Mouse (Mus musculus) fibroblast of lung, adult 2 months (primary cell): ENCODE measurements around the gene Maml3.

Experiments used
- DNase-seq: peaks from one replicate; pipeline ENCODE4 v3.0.0-alpha.2; 2011; ENCODE audit warnings: low read depth

The Maml3 gene

DNA sequence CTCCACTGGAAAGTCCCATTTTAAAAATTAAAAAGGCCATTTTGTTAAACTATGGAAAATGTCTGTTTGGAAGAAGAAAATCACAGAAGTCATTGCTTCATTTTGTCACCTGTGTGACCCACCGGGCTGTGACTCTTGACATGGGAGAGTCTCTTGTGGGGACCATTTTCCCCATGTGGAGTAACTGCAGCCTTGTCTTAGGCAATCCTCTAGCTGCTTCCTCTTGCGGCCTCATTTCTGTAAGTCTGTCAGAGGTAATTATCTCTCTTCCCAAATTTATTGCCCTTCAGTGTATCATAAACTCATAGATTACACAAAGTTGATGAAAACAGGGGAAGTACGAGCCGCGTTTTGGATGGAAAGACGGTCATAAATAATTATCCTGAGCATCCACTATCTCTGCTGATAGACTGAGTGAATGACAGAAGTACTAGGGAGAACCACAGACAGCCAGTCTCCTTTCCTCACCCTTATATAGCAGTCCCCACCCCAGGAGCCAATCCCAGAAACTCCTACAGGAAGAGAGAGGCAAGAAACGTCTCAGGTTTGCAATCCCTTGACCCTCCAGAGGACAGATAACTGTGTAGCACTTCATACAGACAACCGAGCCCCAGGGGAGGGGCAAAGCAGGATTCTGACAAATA, 14.5 kb downstream of the Maml3 start:
- no peak for DNase-seq

DNA sequence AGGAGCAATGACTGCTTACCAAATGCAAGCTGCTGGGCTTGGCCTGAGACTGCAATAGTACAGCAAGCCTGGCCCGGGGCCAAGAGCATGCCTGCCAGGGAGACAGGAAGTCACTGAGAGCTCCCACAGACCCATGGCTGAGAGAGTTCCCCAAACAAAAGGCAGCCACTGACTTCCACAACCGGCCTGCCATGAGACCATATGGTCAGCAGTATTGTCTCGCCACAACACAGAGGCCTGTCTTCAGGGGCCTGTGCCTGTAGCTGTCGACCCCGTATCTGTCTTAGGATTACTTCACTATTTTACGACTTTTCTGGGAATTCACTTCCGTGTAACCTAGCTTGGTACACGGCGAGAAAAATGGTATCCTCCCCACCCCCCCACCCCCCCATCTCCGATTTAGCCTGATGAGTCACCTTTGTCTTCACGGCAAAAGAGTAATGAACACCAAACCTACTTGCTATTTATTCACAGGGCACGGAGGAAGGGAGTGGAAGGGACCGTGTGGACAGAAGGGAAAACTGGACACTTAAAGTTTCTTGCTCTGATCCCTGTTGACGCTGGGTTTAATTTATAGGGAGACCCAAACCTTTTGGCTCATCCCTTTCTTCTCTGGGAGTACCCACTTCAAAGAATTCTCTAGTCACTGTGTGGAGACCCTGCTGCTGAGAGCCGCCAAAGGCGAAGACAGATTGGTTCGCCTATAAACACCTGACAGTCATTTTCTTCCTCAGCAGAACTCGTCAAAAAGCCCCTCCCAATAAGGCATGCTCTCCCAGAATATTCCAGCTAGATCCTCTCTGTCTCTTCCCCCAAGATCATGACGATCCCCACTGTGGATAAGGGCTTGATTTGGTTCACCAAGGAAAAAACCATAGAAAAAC, 16.2 kb downstream of the Maml3 start:
- DNase-seq: peak; percentile 65

DNA sequence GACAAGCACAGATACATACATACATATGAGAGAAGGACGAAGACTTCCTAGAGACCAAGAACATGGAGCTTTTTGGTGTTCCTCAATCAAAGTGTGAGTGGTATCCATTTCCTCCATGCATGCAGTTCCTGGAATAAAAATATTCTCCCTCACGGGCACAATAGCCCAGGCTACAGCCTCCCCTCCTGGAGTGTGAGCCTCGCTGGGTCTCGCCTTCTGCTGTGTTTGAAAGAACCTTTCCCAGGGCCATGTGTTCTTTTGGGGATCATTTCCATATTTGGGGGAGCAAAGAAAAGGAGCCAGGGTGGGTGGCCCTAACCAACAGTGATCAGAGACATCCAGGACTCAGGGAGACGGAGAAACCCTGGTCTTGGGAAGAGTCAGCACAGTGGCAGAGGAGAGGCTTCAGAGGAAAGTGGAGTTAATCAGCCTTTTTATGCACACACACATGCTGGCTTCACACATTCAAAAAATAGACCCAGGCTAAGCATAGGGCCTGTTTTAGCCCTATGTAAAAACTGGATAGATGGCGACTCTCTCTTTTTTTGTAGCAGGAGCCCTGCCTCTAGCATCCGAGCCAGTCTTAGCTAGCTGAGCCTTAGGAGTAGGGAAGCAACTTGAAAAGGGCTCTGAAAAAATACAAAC, 17.1 kb downstream of the Maml3 start:
- no peak for DNase-seq

DNA sequence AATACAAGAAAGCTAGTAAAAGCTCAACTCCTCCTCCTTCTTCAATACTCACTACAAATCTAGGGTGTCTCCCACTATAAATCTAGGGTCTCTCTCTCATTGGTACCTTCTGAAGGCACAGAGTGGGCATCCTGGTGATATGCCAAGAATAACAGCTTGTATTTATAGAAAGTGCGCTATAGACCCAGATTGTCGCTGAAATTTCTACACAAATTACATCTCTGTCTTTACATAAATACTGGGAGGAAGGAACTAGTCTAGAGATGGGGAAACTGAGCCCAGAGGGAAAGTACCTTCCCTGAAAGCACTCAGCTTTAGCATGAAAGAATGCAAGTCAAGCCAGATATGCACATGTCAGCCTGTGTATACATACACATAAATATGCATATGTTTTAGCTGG, 26.1 kb downstream of the Maml3 start:
- DNase-seq: no peak

DNA sequence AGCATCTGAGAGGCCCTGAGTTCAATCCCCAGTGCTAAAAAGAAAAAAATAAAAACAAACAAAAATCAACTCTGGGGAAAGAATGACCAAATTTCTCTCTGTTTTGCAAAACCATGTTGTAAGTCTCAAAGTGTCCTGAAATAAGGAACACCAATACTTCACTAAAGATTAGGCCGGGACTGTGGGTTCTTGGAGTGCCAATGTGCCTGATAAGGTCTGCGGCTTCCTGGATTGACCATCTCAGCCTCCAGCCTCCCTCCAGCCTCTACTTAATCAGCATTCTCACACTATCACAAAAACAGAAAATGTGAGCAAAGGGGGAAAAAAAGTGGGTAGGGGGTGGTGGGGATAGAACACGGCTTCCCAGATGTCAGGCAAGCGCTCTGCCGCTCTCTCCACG, 30.9 kb downstream of the Maml3 start:
- no peak for DNase-seq

DNA sequence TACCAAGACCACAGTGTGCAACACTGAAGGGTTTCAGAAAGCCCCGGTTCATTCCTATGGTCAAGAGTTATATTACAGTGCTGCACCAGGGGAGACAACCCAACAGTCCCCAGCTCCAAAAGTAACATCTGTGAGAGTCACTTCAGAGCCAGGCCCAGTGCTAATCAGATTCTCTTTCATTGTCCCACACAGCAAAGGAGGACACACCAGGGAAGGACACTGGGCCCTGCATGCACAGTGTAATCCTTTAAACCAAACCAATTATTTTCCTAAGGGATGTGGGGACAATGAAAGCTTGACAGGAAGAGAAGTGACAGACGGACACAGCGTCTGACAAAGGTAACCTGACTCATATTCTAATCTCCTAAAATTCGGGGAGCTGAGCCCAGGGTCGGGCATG, 32.9 kb downstream of the Maml3 start:
- DNase-seq: no peak

DNA sequence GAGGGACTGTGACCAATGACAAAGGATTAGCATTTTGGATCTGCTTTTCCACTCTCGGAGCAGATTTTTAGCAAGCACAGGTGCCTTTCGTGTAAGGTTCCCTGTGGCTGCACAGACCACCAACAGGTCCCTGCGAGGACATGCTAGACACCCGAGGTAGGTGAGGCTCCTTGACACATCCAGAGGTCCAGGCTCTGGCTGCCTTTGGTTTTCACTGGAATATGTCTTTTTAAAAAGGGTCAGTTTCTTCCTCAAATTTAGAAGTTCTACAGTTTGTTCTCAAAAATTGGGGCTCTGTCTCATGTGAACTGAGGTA, 34.8 kb downstream of the Maml3 start:
- no peak for DNase-seq

DNA sequence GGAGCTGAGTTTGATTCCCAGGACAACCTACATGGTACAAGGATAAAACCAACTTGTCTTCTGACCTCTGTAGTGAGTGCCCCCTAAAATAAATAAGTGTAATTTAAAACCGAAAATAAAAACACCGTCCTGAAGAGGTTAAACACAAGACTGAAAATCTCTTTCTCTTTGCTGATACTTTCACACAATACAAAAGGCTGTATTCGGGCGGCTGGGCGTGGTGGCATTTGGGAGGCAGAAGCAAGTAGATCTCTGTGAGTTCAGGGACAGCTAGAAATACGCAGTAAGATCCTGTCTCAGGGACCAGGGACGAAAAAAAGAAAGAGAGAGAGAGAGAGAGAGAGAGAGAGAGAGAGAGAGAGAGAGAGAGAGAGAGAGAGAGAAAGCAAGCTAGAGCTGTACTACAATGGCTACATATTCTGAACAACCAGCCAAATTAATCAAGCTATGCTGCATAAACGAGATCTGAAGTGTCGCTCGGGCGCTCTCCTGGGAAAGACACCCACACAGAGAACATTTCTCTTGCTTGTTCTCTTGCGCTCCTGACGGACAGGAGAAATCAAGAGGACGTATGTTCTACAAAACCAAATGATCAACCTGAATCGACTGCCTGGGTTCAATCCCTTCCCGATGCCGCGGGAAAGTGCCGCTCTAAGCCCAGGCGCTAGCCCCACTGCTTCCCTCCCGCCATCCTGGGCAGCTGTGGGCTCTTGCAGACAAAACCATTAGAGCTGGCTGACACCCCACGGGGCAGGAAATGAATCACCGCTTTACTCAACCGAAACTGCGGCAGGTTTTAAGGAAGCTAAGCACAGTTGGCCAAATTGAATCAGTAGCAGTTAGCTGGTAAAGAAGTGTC, 35.3 kb downstream of the Maml3 start:
- DNase-seq: peak; percentile 86

DNA sequence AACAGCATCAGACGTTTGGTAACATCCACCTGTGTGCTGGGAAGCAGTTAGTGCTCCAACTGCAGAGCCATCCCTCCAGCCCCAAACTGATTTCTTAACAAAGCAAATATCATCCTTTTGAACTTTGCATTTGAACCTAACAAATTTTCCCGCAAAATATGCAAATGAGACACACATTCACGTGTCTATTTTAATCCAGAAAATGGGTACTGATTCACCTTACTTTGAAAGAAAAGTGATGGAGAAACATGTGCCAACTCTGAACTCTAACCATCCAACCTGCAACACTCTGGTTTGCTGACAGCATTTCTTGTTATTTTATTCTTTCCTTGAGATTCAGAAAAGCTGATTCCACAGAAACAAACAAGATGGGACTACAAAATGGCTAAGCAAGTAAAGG, 36.0 kb downstream of the Maml3 start:
- DNase-seq: no peak

DNA sequence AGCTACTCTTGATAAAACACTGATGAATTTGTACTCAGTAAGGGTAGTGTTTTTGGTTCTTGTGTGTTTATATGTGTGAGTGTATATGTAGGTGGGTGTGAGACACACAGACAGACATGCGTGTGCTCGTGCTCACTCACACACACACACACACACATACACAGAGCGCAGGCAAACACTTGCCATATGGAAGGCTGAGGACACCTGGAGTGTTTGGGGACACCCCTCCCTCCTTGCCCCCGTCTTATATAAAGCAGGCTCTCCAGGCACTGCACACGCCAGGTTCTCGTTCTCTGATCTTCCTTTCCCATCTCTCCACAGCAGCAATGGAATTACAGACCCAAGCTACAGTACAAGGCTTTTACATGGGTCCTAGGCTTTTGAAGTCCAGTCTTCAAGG, 37.7 kb downstream of the Maml3 start:
- DNase-seq: no peak

DNA sequence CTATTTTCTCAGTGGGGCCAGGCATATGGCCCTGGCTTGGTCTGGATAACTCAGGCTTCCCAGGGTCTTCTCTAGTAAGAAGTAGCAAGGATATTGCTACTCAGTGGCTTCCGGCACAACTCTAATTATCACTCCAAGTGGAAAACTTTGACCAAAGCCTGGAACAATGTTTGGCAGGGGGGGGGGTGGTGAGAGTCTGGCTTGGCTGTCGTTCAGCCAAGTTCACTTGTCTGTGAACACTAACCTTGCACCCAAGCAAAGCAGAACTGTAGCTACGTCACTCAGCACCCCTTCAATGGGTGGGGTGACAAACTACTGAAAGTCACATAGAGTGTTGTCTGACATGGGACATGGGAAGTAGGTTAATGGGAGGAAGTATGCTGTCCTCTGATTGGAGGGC, 38.7 kb downstream of the Maml3 start:
- no peak for DNase-seq

DNA sequence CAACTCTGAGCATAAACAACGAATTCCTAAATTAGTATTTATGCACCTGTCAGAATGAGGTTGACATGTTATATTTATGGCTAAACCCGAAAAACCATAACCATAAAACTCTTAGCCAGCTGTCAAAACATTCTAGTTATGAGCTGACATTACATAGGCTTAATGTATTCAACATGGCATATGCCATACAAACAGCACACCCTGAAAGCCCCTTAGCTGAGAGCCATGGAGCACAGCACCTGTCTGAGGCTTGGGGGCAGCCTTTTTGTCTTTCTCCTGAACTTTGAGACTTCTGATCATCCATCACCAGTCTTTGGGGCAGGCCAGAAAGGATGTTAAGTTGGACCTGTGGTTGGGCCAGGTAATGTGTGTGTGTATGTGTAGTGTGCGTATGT, 41.6 kb downstream of the Maml3 start:
- no peak for DNase-seq

DNA sequence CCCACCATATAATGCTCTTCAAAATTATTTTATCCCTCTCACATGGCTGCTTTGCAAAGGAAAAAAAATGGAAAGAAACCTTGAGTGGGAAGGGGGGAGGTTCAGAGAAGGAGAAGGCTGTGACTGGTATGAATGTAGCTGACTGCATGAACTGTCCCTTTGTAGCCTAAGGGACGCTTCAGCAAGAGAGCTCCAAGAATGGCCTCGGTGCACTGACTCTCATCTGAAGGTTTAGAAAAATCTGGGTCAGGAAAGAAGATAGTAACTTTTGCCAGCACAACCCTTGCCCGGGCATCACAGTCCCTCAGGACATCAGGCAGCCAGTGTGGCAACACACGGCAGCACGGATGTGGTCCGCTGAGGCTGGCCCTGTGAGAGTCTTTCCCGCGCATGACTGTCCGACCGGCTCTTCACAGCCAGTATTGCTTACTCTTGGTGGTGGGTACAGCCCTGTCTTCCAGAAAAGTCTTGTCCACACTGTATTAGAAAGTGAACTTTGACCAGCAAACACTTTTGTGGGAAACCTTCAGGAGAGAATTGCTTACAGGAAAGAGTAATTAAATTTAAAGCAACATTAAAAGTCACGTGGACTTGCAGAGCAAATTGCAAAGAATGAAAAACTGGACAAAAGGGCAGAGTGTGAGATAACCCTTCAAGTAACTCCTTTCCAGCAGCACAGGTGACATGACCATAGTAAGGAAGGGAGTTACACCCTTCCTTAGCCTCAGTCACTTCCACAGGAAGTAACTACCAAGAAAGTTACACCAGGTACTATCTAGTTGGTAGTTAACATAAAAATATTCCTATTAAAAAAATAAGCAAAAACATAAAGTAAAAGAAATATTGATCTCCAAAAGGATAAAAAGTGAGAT, 42.3 kb downstream of the Maml3 start:
- DNase-seq: no peak

DNA sequence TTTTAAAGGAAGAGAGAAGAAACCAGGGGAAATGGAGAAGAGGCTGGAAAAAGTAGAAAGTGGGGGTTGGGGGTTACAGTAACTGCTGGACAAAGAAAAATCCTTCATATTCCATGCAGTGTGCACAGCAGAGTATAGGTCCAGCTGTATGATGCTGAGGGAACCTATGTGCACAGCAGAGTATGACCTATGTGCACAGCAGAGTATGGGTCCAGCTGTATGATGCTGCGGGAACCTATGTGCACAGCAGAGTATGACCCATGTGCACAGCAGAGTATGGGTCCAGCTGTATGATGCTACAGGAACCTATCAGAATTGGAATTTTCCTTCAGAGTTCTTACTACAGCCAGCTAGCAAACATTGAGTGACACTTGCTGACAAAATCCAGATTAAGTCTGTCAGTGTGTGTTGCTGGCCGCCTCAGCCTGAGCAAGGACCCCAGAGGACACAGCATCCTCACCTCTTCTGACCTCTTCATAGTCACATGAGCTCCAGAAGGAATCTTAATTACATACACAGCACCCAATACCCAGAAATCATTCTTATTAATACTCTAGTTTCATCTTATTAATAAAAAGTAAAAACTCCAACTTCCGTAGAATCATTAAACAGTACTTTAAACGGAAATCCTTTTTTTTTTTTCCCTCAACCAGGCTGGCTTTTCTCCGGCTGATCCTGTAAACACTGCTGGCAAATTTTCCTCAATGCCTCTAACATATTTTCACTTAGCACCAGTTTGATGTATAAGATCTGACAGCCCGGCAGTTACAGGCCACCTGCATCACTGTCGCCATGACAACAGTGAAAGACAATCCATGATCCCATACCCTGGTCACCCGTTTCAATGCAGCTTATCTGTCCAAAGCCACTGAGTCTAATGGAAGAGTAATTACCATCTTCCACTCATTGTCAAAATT, 43.1 kb downstream of the Maml3 start:
- no peak for DNase-seq

DNA sequence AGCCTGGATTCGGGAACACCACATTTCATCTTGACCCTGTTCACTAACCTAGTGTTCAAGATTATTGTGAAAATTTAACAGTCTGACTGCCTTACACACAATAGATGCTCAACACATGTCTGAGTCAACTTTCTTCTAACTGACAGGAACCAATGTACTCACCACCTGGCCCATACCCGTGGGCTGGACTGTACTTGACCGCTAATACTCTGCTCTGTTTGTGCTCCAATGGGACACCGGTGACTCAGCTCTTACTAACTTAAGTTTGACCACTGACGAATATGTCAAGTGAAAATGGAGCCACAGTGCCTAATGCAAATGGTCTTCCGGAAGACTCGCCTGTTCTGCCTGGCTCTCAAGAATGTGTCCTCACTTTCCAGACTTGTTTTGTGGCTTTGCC, 44.0 kb downstream of the Maml3 start:
- DNase-seq: peak; percentile 79

DNA sequence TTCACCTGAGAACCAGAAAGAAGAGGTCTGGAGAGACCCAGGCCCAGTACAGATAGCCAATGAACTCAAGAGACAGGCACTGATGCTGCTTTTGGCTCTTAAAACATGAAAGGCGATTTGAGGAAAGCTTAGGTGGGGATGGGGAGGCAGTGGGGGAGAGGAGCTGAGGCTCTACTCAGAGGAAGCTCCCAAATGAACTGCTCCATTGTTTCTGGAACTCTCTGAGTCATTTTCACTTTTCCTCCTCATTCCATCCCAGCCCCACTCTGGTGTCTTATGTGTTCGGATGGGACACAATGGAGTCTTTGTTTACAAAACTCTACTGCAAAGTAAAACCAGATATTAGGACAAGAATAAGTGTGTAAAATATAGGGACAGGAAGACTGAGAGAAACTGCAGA, 53.1 kb downstream of the Maml3 start:
- no peak for DNase-seq

DNA sequence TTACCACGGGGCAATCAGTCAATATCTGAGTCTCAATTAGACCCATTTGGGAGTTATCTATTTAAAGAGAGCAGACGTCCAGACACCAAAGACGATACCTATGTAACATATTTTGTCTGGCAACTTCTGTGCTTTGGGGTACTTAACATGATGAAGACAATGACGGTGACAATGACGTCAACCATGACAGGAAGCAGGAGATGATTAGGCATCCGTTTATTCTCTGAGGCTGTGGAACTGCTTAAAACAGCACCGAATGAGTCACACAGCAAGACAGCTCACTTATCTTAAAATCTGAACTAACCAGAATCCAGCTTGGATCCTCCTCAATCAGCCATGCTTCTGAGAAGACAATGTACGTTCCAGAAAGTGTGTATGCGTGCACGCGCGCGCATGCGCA, 56.8 kb downstream of the Maml3 start:
- no peak for DNase-seq

DNA sequence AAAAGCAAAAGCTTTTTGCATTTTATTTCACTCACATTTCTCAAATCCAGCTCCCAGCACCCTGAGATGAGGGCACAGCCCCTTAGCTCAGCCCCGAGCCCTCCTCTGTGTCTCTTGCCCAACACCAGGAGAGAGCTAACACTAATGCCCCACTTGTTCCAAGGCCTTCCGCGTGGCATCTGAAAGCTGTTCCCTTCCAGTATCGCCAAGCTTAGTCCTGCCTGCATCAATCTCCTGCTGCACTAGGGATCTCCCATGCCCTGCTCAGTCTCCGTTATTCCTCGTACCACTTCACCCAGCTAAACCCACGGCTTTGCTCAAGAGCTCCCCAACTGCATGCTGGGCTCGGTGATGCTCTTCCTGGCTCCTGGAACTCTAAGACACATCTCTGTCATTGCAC, 57.3 kb downstream of the Maml3 start:
- no peak for DNase-seq

DNA sequence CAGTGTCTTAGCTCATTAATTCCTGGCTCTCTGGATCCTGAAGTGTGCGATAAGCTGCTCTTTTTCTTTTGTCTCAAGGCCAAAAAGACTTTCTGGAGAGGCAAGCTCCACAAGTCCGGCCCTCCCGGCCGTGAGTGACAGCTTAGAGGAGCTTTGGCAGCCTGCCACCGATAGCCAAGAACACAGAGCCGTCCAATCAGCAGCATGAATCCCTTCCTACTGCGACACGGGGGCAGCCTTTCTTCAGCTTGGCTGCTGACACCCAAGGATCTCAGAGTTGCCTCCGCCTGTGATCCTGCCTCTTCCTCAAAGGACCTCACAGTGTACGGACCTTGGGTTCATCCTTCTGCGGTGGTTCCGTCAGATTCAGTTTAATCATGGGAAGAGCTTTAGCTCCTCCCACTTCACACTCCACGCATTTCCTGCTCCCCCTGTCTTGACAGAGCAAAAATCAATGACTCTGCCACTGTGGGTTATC, 57.9 kb downstream of the Maml3 start:
- DNase-seq: no peak

DNA sequence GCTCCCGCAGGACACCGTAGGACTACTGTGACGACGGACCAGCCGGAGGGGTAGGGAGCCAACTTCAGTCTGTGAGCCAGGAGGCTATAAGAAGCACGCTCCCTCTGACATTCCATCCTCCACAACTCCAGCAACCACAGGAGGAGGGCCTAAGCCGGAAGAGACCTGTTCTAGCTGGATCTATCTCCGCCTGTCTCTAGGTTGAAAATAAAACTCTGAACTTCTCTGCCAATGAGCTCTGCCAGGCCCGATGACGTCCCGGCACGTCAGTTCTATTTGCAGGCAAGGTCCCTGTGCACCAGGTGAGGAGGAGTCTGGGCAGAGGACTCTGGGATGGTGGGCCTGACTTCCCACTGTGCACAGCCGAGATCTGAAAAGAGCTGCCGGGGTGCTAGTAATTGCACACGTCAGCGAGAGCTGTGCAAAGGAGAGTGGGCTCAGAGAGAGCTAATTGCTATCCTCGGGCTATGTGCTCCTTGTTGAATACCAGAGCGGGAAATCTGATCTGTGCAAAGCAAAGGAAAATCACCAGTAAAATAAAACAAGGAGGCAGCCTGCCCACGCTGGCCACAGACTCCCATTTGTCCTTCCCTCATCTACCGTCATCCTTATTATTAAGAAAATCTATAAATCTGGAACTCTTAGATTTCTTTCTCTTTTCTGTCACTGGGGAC, 58.7 kb downstream of the Maml3 start:
- no peak for DNase-seq
